Mouse (Mus musculus): ENCODE data around the gene Msrb1. TPM values are rescaled to one million over a fixed set of nuclear protein-coding genes. Genes with fewer than 3 reads are reported as not detected.
"Not testable (repeated sequence)": the region's sequence is repeated elsewhere in the genome, so short reads cannot be mapped to it uniquely, and the experiment has no call there.

Msrb1 gene
- polyA plus RNA-seq, 1 experiment from 2014 or later, result 22.2 TPM

DNA sequence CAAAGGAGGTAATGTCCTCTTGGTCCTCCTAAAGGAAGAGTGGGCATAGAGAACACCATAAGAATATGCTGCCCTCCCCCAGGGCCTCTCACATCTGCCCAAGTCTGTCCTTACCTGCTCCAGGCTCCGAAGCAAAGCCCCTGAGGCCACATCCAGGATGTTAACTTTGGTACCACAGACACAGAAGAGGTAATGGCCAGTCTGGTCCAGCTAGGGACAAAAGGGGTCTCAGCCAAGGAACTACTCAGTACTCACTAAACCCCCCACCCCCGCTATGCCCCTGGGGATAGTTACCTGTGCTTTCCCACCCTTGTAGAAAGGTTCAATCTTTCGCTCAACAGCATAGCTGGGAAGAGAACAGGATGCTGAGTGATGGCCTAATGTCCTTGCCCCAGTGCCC is 30.6 kb upstream of the Msrb1 start:
- DNase-seq (ENCODE audit: extremely low spot score, low spot score), result no peak
- Histone ChIP-seq H3K27me3 (ENCODE audit: poor library complexity, severe bottlenecking) (no peaks in the 10 kb centered on the region), H3K4me1 (peaks cover 19% of the 10 kb centered on the region), H3K27ac (no peak overlapping the region), H3K4me3 (peak overlapping the region; percentile 92), H3K36me3 (replicated peaks) (peaks cover 50% of the 10 kb centered on the region), H3K9me3 (no peaks in the 10 kb centered on the region)
- 95% methylated on average over 3 of the region's 3 CpGs for WGBS

DNA sequence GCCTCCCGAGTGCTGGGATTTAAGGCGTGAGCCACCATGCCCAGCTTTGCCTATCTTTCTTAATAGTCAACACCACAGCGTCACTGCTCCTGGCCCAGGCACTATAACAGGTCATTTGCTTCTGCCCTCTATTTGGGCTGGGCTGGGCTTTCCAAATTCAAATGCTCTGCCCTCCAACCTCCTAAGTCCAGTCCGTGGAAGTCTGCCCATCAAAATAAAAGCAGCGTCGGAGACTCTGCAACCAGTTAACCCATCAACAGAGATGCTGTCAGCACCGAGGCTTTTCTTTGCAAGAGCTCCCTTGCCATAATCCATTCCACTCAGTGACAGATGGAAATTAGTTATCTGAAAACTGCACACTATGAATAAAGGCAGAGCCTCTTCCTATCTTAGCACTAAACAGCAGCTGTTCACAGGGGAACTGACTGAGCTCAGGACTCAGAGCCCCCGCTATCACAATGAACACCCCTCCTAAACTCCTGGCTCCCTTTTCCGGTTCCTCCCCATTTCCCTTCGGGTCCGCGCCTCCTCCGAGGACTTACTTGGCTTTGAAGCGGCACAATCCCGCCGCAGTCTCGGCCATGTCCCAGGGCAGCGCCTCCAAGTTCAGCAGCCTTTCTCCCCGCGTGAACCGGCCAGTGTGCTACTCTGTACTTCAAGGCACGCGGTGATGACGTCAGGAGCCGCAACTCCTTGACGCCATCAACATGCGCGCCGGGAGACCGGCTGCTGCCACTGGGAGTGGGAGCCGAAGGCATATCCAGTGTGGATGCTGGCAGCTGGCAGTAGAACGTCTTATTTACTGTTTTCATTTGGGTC is 29.3 kb upstream of the Msrb1 start, which contains the start of gene Tbl3:
TSS of gene Tbl3 (minus strand) at position 679 of the 819 bp plus-strand sequence.
- 5% methylated on average over 32 of the region's 32 CpGs for WGBS
- peak; percentile 94 for DNase-seq (ENCODE audit: extremely low spot score, low spot score)
- H3K4me3 ChIP-seq, result peak within 1 kb of the TSS; percentile 92
- no peaks in the 10 kb centered on the region for H3K9me3 ChIP-seq
- H3K27ac ChIP-seq, result peak within 1 kb of the TSS; percentile 90
- H3K27me3 ChIP-seq (ENCODE audit: poor library complexity, severe bottlenecking), result no peaks in the 10 kb centered on the region
- peaks cover 19% of the 10 kb centered on the region for H3K4me1 ChIP-seq
- peaks cover 36% of the 10 kb centered on the region for H3K36me3 ChIP-seq (replicated peaks)

DNA sequence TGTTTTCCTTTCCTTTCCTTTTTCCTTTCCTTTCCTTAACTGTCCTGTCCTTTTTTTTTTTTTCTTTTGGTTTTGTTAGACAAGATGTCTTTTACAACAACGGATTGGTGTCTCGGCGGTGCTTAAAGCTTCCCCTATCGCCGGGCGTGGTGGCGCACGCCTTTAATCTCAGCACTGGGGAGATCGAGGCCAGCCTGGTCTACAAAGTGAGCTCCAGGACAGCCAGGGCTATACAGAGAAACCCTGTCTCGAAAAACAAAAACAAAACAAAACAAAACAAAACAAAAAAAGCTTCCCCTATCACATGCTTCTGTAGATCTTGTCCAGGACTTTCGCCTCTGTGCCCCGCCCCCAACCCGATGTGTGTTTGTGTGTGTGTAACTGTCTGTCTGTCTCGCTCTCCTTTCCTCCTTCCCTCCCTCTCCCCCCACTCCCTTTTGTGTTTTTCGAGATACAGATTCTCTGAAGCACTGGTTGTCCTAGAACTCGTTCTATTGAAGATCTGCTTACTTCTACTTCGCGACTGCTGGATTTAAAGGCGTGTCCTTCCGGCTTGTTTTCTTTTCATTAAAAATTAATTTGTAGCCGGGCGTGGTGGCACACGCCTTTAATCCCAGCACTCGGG is 28.5 kb upstream of the Msrb1 start:
- Histone ChIP-seq H3K27me3 (ENCODE audit: poor library complexity, severe bottlenecking) (no peaks in the 10 kb centered on the region), H3K9me3 (no peaks in the 10 kb centered on the region), H3K4me3 (peak overlapping the region; percentile 92), H3K4me1 (peaks cover 19% of the 10 kb centered on the region), H3K27ac (peak overlapping the region; percentile 90), H3K36me3 (replicated peaks) (peaks cover 29% of the 10 kb centered on the region)
- no peak for DNase-seq (ENCODE audit: extremely low spot score, low spot score)
- 7% methylated on average over 24 of the region's 24 CpGs for WGBS

DNA sequence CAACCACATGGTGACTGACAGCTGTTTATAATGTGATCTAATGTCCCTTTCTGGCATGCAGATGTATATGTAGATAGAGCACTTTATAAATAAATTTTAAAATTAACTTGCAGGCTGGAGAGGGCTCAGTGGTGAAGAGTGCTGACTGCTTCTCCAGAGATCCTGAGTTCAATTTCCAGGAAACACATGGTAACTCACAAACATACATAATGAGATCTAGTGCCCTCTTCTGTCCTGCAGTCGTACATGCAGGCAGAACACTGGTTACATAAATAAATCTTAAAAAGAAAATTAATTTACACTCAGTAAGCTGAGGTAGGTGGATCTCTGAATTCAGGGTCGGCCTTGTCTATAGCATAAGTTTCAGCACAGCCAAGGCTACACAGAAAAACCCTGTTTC is 27.8 kb upstream of the Msrb1 start:
- WGBS, result 36% methylated on average over 2 of the region's 2 CpGs
- H3K9me3 ChIP-seq, result no peaks in the 10 kb centered on the region
- H3K36me3 ChIP-seq (replicated peaks), result peaks cover 23% of the 10 kb centered on the region
- H3K4me1 ChIP-seq, result peaks cover 19% of the 10 kb centered on the region
- H3K27ac ChIP-seq, result no peak overlapping the region
- H3K4me3 ChIP-seq, result no peak overlapping the region
- H3K27me3 ChIP-seq (ENCODE audit: poor library complexity, severe bottlenecking), result no peaks in the 10 kb centered on the region
- no peak for DNase-seq (ENCODE audit: extremely low spot score, low spot score)

DNA sequence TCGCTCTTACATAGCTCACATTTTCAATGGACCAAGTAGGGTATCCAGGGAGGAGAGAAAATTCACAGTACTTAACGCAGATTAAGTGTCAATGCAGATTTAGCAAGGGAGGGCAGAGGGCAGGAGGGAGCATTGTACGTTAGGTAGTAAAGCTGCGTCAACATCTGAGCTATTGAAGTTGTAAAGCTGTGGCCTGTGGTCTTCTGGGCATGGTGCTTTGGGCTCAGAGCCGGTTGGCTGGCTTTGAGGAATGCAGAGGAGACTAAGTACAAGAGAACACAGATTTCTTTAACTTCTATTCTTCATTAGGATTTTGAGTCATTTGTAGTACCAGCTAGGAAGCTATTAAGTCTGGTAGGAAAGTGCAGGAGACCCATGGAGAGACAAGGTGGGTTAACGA is 20.9 kb upstream of the Msrb1 start:
- Histone ChIP-seq H3K27me3 (ENCODE audit: poor library complexity, severe bottlenecking) (no peaks in the 10 kb centered on the region), H3K36me3 (replicated peaks) (peaks cover 42% of the 10 kb centered on the region), H3K9me3 (no peaks in the 10 kb centered on the region), H3K4me1 (peaks cover 17% of the 10 kb centered on the region), H3K4me3 (no peak overlapping the region), H3K27ac (no peak overlapping the region)
- 50% methylated on average over 6 of the region's 6 CpGs for whole genome bisulfite sequencing
- DNase-seq (ENCODE audit: extremely low spot score, low spot score), result no peak

DNA sequence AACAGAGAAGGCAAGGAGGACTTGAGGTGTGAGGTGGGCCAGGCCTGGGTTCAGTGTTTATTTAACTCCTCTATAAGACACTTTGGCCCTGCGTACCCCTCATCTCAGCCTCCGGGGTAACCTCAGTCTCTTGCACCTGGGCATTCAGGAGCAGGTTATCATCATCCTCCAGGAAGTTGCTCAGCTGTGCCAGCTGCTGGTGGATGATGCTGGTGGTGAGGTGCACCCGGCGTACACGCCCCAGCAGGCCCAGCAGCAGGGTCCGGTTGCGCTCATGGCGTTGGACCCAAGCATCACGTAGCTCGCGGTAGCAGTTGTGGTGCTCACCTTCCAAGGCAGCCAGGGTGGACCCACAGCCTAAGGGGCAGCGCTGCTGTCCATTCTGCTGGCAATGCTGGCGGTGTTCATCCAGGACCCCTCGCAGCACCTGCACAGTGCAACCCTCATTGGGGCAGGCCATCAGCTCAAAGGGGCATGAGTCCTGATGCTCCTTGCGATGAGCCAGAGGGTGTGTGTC is 20.2 kb upstream of the Msrb1 start:
- Histone ChIP-seq H3K36me3 (replicated peaks) (peaks cover 48% of the 10 kb centered on the region), H3K27ac (no peak overlapping the region), H3K27me3 (ENCODE audit: poor library complexity, severe bottlenecking) (no peaks in the 10 kb centered on the region), H3K4me1 (peaks cover 21% of the 10 kb centered on the region), H3K4me3 (0 out of 2 replicates have a peak overlapping the region, but pooled peaks have one; percentile 12), H3K9me3 (no peaks in the 10 kb centered on the region)
- no peak for DNase-seq (ENCODE audit: extremely low spot score, low spot score)
- WGBS, result 95% methylated on average over 15 of the region's 15 CpGs

- Histone ChIP-seq H3K4me3 (peak within 1 kb of the TSS; percentile 91), H3K4me1 (peaks cover 38% of the 10 kb centered on the region), H3K9me3 (no peaks in the 10 kb centered on the region), H3K27ac (peak within 1 kb of the TSS; percentile 93), H3K36me3 (replicated peaks) (peaks cover 63% of the 10 kb centered on the region), H3K27me3 (ENCODE audit: poor library complexity, severe bottlenecking) (no peaks in the 10 kb centered on the region)
- no peak for DNase-seq (ENCODE audit: extremely low spot score, low spot score)
- WGBS, result 72% methylated on average over 4 of the region's 4 CpGs
These were observed 18.5 kb upstream of the Msrb1 start, which contains the start of the genes Rnf151 and Rps2 for GRCm38 (mm10) chr17:24717943-24718342. TSS of gene Rnf151 (minus strand) at chr17:24718063. TSS of gene Rps2 (plus strand) at chr17:24718116.

GRCm38 (mm10) chr17:24718938-24719337 is 17.5 kb upstream of the Msrb1 start:
- 63% methylated on average over 5 of the region's 5 CpGs for WGBS
- peak overlapping the region; percentile 93 for H3K27ac ChIP-seq
- peaks cover 47% of the 10 kb centered on the region for H3K4me1 ChIP-seq
- peak overlapping the region; percentile 91 for H3K4me3 ChIP-seq
- H3K36me3 ChIP-seq (replicated peaks), result peaks cover 63% of the 10 kb centered on the region
- not testable (repeated sequence) for DNase-seq (ENCODE audit: extremely low spot score, low spot score); H3K27me3 ChIP-seq (ENCODE audit: poor library complexity, severe bottlenecking); H3K9me3 ChIP-seq

- Histone ChIP-seq H3K4me3 (peak overlapping the region; percentile 91), H3K27ac (peak overlapping the region; percentile 93), H3K4me1 (peaks cover 51% of the 10 kb centered on the region), H3K36me3 (replicated peaks) (peaks cover 63% of the 10 kb centered on the region), H3K9me3 (no peaks in the 10 kb centered on the region), H3K27me3 (ENCODE audit: poor library complexity, severe bottlenecking) (no peaks in the 10 kb centered on the region)
- WGBS, result under 1% methylated on average over 61 of the region's 61 CpGs
- DNase-seq (ENCODE audit: extremely low spot score, low spot score), result peak; percentile 99
These were observed 16.8 kb upstream of the Msrb1 start for GRCm38 (mm10) chr17:24719494-24720222.

DNA sequence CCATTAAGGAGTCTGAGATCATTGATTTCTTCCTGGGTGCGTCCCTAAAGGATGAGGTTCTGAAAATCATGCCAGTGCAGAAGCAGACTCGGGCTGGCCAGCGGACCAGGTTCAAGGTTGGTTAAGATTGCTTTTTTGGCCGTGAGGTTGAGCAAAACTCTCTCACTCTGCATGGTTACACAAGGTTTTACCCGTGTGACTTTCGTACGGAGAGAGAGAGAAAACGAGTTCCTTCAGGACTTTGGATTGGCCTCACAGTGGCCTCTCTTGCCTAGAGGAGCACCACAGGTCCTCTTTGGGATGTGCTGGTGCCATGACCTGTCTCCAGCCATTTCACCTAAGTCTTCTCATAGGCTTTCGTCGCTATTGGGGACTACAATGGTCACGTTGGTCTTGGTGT is 15.8 kb upstream of the Msrb1 start:
- peaks cover 56% of the 10 kb centered on the region for H3K36me3 ChIP-seq (replicated peaks)

GRCm38 (mm10) chr17:24721383-24721955 is 15.0 kb upstream of the Msrb1 start:
- not testable (repeated sequence) for H3K27me3 ChIP-seq (ENCODE audit: poor library complexity, severe bottlenecking); DNase-seq (ENCODE audit: extremely low spot score, low spot score); H3K9me3 ChIP-seq; H3K27ac ChIP-seq
- peaks cover 44% of the 10 kb centered on the region for H3K4me1 ChIP-seq
- peaks cover 48% of the 10 kb centered on the region for H3K36me3 ChIP-seq (replicated peaks)
- peak overlapping the region; percentile 91 for H3K4me3 ChIP-seq
- 78% methylated on average over 7 of the region's 7 CpGs for WGBS

More for the DNA sequence above, 15.8 kb upstream of the Msrb1 start:
- Histone ChIP-seq H3K4me3 (peak overlapping the region; percentile 91), H3K4me1 (peaks cover 48% of the 10 kb centered on the region), H3K27ac (peak overlapping the region; percentile 93)
- not testable (repeated sequence) for DNase-seq (ENCODE audit: extremely low spot score, low spot score); H3K9me3 ChIP-seq; H3K27me3 ChIP-seq (ENCODE audit: poor library complexity, severe bottlenecking)
- under 1% methylated on average over 11 of the region's 11 CpGs for WGBS

- DNase-seq (ENCODE audit: extremely low spot score, low spot score), result no peak
- 40% methylated on average over 13 of the region's 13 CpGs for WGBS
- Histone ChIP-seq H3K4me1 (peaks cover 44% of the 10 kb centered on the region), H3K4me3 (peak overlapping the region; percentile 91), H3K36me3 (replicated peaks) (peaks cover 39% of the 10 kb centered on the region), H3K27me3 (ENCODE audit: poor library complexity, severe bottlenecking) (no peaks in the 10 kb centered on the region), H3K9me3 (no peaks in the 10 kb centered on the region), H3K27ac (no peak overlapping the region)
These were observed 14.1 kb upstream of the Msrb1 start for GRCm38 (mm10) chr17:24722220-24722924.
